Mouse (Mus musculus) heart, adult 9 months (tissue): ENCODE measurements around the gene Ddx49.

Experiments
- DNase-seq, 2 experiments: peaks; one replicate each; pipeline ENCODE4 v3.0.0; 2022; ENCODE audit warnings: low spot score in 2 of 2

The Ddx49 gene

GRCm38 (mm10) chr8:70267674-70268073, 34.6 kb downstream of the Ddx49 start:
- no peak for DNase-seq

GRCm38 (mm10) chr8:70259043-70259442, 43.2 kb downstream of the Ddx49 start:
- no peak for DNase-seq

- DNase-seq: peak in 1 of 2 experiments; percentile 29
Observed at GRCm38 (mm10) chr8:70258600-70258999, 43.7 kb downstream of the Ddx49 start.

- DNase-seq: no peak
Observed at GRCm38 (mm10) chr8:70257456-70257855, 44.8 kb downstream of the Ddx49 start.

- DNase-seq: no peak
Observed at GRCm38 (mm10) chr8:70254628-70255027, 47.7 kb downstream of the Ddx49 start.

- DNase-seq: no peak
Observed at GRCm38 (mm10) chr8:70247841-70248240, 54.4 kb downstream of the Ddx49 start.

- no peak for DNase-seq
Observed at GRCm38 (mm10) chr8:70246622-70247021, 55.7 kb downstream of the Ddx49 start.
